Mouse (Mus musculus): ENCODE results near the gene Il4. TPM values are rescaled to one million over a fixed set of nuclear protein-coding genes. Genes with fewer than 3 reads are reported as not detected.

The Il4 gene
- polyA plus RNA-seq, 1 experiment from 2014 or later: 1.5 TPM

- Histone ChIP-seq H3K27me3 (ENCODE audit: control insufficient read depth, insufficient read depth, low read length) (no peaks in the 10 kb centered on the region), H3K9ac (ENCODE audit: low read depth, low read length) (no peak overlapping the region), H3K36me3 (ENCODE audit: control insufficient read depth, insufficient read depth, low read length) (peaks cover 37% of the 10 kb centered on the region), H3K4me3 (ENCODE audit: low read length) (no peak overlapping the region), H3K27ac (ENCODE audit: low read depth, low read length) (no peak overlapping the region), H3K4me2 (replicated peaks; ENCODE audit: low read depth, low read length) (no peak overlapping the region), H3K9me3 (ENCODE audit: control insufficient read depth, low read length) (no peaks in the 10 kb centered on the region), H3K4me1 (ENCODE audit: control insufficient read depth, insufficient read depth, low read length) (no peaks in the 10 kb centered on the region)
- 43% methylated on average over 15 of the region's 15 CpGs for WGBS
- ATAC-seq (ENCODE audit: low FRiP score, low TSS enrichment): no peak
These were observed 28.1 kb downstream of the Il4 start for GRCm38 (mm10) chr11:53590368-53590768.

- Histone ChIP-seq H3K4me3 (ENCODE audit: low read length) (no peak overlapping the region), H3K27ac (ENCODE audit: low read depth, low read length) (no peak overlapping the region), H3K9ac (ENCODE audit: low read depth, low read length) (no peak overlapping the region), H3K4me2 (replicated peaks; ENCODE audit: low read depth, low read length) (no peak overlapping the region), H3K27me3 (ENCODE audit: control insufficient read depth, insufficient read depth, low read length) (no peaks in the 10 kb centered on the region), H3K9me3 (ENCODE audit: control insufficient read depth, low read length) (no peaks in the 10 kb centered on the region), H3K36me3 (ENCODE audit: control insufficient read depth, insufficient read depth, low read length) (peaks cover 38% of the 10 kb centered on the region; the same call in 1 of the 2 replicates), H3K4me1 (ENCODE audit: control insufficient read depth, insufficient read depth, low read length) (no peaks in the 10 kb centered on the region)
- no peak for ATAC-seq (ENCODE audit: low FRiP score, low TSS enrichment)
- WGBS: 81% methylated on average over 8 of the region's 8 CpGs
These were observed 30.2 kb downstream of the Il4 start for GRCm38 (mm10) chr11:53588279-53588678.

GRCm38 (mm10) chr11:53585510-53585909 lies 33.0 kb downstream of the Il4 start:
- no peak for ATAC-seq (ENCODE audit: low FRiP score, low TSS enrichment)
- H3K4me3 ChIP-seq (ENCODE audit: low read length): no peak overlapping the region
- 92% methylated on average over 6 of the region's 6 CpGs for WGBS
- no peak overlapping the region for H3K27ac ChIP-seq (ENCODE audit: low read depth, low read length)
- no peaks in the 10 kb centered on the region for H3K9me3 ChIP-seq (ENCODE audit: control insufficient read depth, low read length)
- H3K4me2 ChIP-seq (replicated peaks; ENCODE audit: low read depth, low read length): no peak overlapping the region
- H3K9ac ChIP-seq (ENCODE audit: low read depth, low read length): no peak overlapping the region
- no peaks in the 10 kb centered on the region for H3K4me1 ChIP-seq (ENCODE audit: control insufficient read depth, insufficient read depth, low read length)
- H3K27me3 ChIP-seq (ENCODE audit: control insufficient read depth, insufficient read depth, low read length): no peaks in the 10 kb centered on the region
- H3K36me3 ChIP-seq (ENCODE audit: control insufficient read depth, insufficient read depth, low read length): peaks cover 43% of the 10 kb centered on the region; the same call in 1 of the 2 replicates

DNA sequence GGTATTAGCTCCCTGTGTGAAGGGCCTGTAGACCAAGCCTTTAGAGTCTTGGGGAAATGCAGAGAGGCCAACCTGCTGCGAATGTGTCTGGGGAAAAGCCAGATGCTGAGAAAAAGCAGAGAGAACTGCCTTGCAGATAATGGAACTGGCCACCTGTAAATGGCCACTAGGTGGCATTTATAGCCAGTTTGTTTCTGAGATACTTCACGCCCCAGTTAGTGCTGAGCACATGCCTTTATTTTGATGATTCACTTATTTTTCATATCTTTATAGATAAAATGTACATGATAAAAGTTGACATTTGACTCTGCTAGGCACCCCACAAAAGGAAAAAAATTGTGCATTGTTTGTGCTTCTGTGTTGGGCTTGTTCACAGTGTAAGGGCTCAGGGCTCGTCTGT lies 33.6 kb downstream of the Il4 start:
- H3K4me2 ChIP-seq (replicated peaks; ENCODE audit: low read depth, low read length): no peak overlapping the region
- no peak overlapping the region for H3K4me3 ChIP-seq (ENCODE audit: low read length)
- no peaks in the 10 kb centered on the region for H3K27me3 ChIP-seq (ENCODE audit: control insufficient read depth, insufficient read depth, low read length)
- H3K9ac ChIP-seq (ENCODE audit: low read depth, low read length): no peak overlapping the region
- no peak for ATAC-seq (ENCODE audit: low FRiP score, low TSS enrichment)
- WGBS: 65% methylated on average over 3 of the region's 3 CpGs
- no peaks in the 10 kb centered on the region for H3K9me3 ChIP-seq (ENCODE audit: control insufficient read depth, low read length)
- no peak overlapping the region for H3K27ac ChIP-seq (ENCODE audit: low read depth, low read length)
- no peaks in the 10 kb centered on the region for H3K4me1 ChIP-seq (ENCODE audit: control insufficient read depth, insufficient read depth, low read length)
- peaks cover 46% of the 10 kb centered on the region; the same call in 1 of the 2 replicates for H3K36me3 ChIP-seq (ENCODE audit: control insufficient read depth, insufficient read depth, low read length)

DNA sequence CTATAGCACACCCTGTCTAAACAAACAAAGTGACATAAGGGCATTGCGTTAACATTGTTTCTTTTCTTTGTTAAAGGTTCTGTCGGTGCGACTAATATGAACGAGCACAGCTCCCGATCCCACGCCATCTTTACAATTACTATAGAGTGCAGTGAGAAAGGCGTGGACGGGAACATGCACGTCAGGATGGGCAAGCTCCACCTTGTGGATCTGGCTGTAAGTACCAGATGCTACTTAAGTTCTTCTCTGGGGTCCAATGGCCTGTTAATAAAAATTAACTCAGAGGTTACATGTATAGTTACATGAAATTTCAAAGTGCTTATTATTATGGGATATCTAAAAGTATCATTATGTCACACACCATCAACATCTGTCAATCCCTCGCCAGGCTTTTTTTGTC lies 35.3 kb downstream of the Il4 start:
- no peak overlapping the region for H3K27ac ChIP-seq (ENCODE audit: low read depth, low read length)
- no peak overlapping the region for H3K4me2 ChIP-seq (replicated peaks; ENCODE audit: low read depth, low read length)
- no peak overlapping the region for H3K4me3 ChIP-seq (ENCODE audit: low read length)
- 87% methylated on average over 10 of the region's 10 CpGs for WGBS
- H3K27me3 ChIP-seq (ENCODE audit: control insufficient read depth, insufficient read depth, low read length): no peaks in the 10 kb centered on the region
- no peak for ATAC-seq (ENCODE audit: low FRiP score, low TSS enrichment)
- peaks cover 50% of the 10 kb centered on the region; the same call in 1 of the 2 replicates for H3K36me3 ChIP-seq (ENCODE audit: control insufficient read depth, insufficient read depth, low read length)
- no peak overlapping the region for H3K9ac ChIP-seq (ENCODE audit: low read depth, low read length)
- no peaks in the 10 kb centered on the region for H3K4me1 ChIP-seq (ENCODE audit: control insufficient read depth, insufficient read depth, low read length)
- no peaks in the 10 kb centered on the region for H3K9me3 ChIP-seq (ENCODE audit: control insufficient read depth, low read length)

GRCm38 (mm10) chr11:53580562-53580961 lies 37.9 kb downstream of the Il4 start:
- H3K9me3 ChIP-seq (ENCODE audit: control insufficient read depth, low read length): no peaks in the 10 kb centered on the region
- H3K9ac ChIP-seq (ENCODE audit: low read depth, low read length): no peak overlapping the region
- no peak overlapping the region for H3K4me2 ChIP-seq (replicated peaks; ENCODE audit: low read depth, low read length)
- H3K4me1 ChIP-seq (ENCODE audit: control insufficient read depth, insufficient read depth, low read length): no peaks in the 10 kb centered on the region
- 92% methylated on average over 3 of the region's 3 CpGs for WGBS
- H3K36me3 ChIP-seq (ENCODE audit: control insufficient read depth, insufficient read depth, low read length): peaks cover 50% of the 10 kb centered on the region; the same call in 1 of the 2 replicates
- no peaks in the 10 kb centered on the region for H3K27me3 ChIP-seq (ENCODE audit: control insufficient read depth, insufficient read depth, low read length)
- no peak for ATAC-seq (ENCODE audit: low FRiP score, low TSS enrichment)
- H3K27ac ChIP-seq (ENCODE audit: low read depth, low read length): no peak overlapping the region
- no peak overlapping the region for H3K4me3 ChIP-seq (ENCODE audit: low read length)

DNA sequence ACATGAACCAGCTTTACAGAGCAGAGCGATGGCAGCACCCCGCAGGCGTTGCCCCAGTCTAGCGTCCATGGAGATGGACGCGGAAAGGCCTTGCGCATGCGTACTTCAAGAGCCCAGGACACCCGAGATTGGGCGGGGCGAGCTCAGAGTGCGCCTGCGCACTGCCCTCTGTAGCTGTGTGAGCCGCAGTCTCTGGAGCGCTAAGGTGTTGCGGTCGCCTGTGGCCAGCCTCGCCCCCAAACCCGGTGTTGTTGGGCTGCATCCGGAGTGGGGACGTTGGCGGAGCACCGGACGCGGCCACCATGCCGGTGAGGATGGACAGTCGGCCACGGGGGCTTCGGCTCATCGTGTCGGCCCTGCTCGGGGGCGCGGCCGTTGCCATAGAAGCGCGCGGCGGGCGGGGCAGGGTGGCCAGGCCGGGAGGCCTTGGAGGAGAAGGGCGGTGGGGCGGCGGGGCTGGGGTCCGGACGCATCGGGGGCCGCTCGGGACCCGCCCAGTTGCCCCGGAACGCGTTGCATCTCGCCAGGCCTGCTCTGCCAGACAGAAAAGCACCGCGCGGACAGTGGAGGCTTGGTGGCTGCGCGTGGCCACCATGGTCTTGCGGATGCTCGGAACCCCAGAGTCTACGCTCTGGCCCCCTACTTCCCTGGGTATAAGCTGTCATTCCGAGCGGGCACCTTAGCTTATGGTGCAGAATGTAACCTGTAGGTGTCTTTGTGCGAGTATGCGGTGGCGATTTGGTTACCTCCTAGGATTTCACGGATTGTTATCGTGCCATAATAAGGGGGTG lies 51.0 kb downstream of the Il4 start, which contains the start of gene Kif3a:
Gene Kif3a, plus strand, starts transcription at position 156 of the 791 bp plus-strand sequence.
- H3K9ac ChIP-seq (ENCODE audit: low read depth, low read length): peak within 1 kb of the TSS; percentile 79
- peak within 1 kb of the TSS; percentile 97 for H3K4me3 ChIP-seq (ENCODE audit: low read length)
- H3K27ac ChIP-seq (ENCODE audit: low read depth, low read length): no peak within 1 kb of the TSS; the same call in 1 of the 2 replicates
- H3K27me3 ChIP-seq (ENCODE audit: control insufficient read depth, insufficient read depth, low read length): no peaks in the 10 kb centered on the region
- 0 out of 2 replicates have a peak, but pooled peaks cover 5% of the 10 kb centered on the region for H3K36me3 ChIP-seq (ENCODE audit: control insufficient read depth, insufficient read depth, low read length)
- WGBS: under 1% methylated on average over 69 of the region's 69 CpGs
- H3K9me3 ChIP-seq (ENCODE audit: control insufficient read depth, low read length): peaks cover 5% of the 10 kb centered on the region; the same call in 1 of the 2 replicates
- H3K4me2 ChIP-seq (replicated peaks; ENCODE audit: low read depth, low read length): peak within 1 kb of the TSS; percentile 77
- peaks cover 11% of the 10 kb centered on the region; the same call in 1 of the 2 replicates for H3K4me1 ChIP-seq (ENCODE audit: control insufficient read depth, insufficient read depth, low read length)
- ATAC-seq (ENCODE audit: low FRiP score, low TSS enrichment): peak; percentile 96

GRCm38 (mm10) chr11:53566646-53567045 lies 51.8 kb downstream of the Il4 start:
- peaks cover 11% of the 10 kb centered on the region; the same call in 1 of the 2 replicates for H3K4me1 ChIP-seq (ENCODE audit: control insufficient read depth, insufficient read depth, low read length)
- H3K27me3 ChIP-seq (ENCODE audit: control insufficient read depth, insufficient read depth, low read length): no peaks in the 10 kb centered on the region
- H3K27ac ChIP-seq (ENCODE audit: low read depth, low read length): no peak overlapping the region
- H3K36me3 ChIP-seq (ENCODE audit: control insufficient read depth, insufficient read depth, low read length): 0 out of 2 replicates have a peak, but pooled peaks cover 5% of the 10 kb centered on the region
- H3K4me2 ChIP-seq (replicated peaks; ENCODE audit: low read depth, low read length): peak overlapping the region; percentile 77
- peaks cover 5% of the 10 kb centered on the region; the same call in 1 of the 2 replicates for H3K9me3 ChIP-seq (ENCODE audit: control insufficient read depth, low read length)
- whole genome bisulfite sequencing: 90% methylated on average over 4 of the region's 4 CpGs
- no peak overlapping the region for H3K9ac ChIP-seq (ENCODE audit: low read depth, low read length)
- ATAC-seq (ENCODE audit: low FRiP score, low TSS enrichment): peak; percentile 11; the same call in 1 of the 2 replicates
- peak overlapping the region; percentile 97 for H3K4me3 ChIP-seq (ENCODE audit: low read length)

DNA sequence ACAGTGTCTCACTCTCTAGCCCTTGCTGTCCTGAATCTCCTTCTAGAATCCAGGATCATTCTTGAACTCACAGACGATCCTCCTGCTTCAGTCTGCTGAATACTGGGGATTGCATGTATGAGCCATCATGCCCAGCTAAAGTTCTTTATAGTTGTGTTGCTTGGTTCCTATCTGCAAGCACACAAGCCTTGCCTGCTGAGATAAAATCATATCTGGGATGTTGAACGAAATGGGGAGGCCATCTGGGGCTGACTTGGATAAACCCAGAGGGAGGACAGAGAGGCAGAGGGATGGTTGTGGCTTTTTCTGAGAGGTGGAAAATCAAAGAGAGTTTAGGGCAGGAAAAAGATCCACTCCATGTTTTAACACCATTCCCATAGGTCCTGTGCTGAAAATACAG lies 56.5 kb downstream of the Il4 start:
- Histone ChIP-seq H3K27ac (ENCODE audit: low read depth, low read length) (no peak overlapping the region), H3K36me3 (ENCODE audit: control insufficient read depth, insufficient read depth, low read length) (no peaks in the 10 kb centered on the region), H3K4me3 (ENCODE audit: low read length) (no peak overlapping the region), H3K9ac (ENCODE audit: low read depth, low read length) (no peak overlapping the region), H3K27me3 (ENCODE audit: control insufficient read depth, insufficient read depth, low read length) (no peaks in the 10 kb centered on the region), H3K4me1 (ENCODE audit: control insufficient read depth, insufficient read depth, low read length) (0 out of 2 replicates have a peak, but pooled peaks cover 4% of the 10 kb centered on the region), H3K9me3 (ENCODE audit: control insufficient read depth, low read length) (peaks cover 5% of the 10 kb centered on the region; the same call in 1 of the 2 replicates), H3K4me2 (replicated peaks; ENCODE audit: low read depth, low read length) (no peak overlapping the region)
- WGBS: 72% methylated on average over 2 of the region's 2 CpGs
- no peak for ATAC-seq (ENCODE audit: low FRiP score, low TSS enrichment)
